Mouse (Mus musculus) adrenal gland, adult 10 weeks (tissue): ENCODE measurements around the gene Faf2. TPM values are rescaled to one million over a fixed set of nuclear protein-coding genes. Genes with fewer than 3 reads are reported as not detected.

Source experiments
- polyA plus RNA-seq: library from polyadenylated mRNA; stranded (reverse); fragments of 350-450 nt; fragmentation: Illumina TruSeq; extraction: RNeasy Lipid Tissue Mini Kit (QIAGEN cat#74804); gene quantifications from one replicate; pipeline ENCODE4 v1.2.3, GENCODE M21; 2014; ENCODE audit warnings: low read depth, low replicate concordance

Gene Faf2
- polyA plus RNA-seq, result 49.5 TPM

DNA sequence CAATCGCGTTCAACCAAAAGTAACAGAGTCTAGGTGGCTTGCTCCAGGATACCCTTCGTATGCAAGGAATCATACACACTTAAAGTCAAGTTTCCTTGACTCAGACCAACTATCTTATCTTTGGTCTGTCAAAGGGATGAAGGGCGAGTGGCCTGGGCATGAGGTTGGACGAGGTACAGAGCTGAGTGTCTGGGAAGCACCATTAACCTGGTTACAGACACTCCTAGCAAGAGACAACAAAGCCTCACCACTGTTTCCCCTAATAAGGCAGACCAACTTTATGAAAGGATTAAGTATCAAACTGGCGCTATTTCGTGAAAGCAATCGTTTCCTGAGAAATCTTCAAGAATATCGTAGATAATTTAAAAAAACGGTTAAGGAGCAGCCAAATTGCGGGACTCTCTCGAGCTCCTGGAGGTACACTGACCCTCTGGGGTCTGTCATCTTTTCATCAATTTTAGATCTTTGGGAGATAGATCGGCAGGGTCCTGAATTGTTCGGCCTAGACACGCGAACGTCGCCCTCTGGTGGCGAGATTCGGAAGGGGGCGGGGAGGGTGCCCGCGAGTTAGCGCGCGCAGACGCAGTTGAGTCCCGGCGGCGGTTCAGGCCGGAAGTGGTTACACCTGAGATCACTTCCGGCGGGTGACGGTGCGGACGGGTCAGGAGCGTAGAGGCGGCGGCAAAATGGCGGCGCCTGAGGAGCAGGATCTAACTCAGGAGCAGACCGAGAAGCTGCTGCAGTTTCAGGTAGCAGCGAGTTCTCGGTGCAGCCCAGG is at the start of gene Faf2:
TSS of gene Faf2 (plus strand) at position 630 of the 778 bp plus-strand sequence.

DNA sequence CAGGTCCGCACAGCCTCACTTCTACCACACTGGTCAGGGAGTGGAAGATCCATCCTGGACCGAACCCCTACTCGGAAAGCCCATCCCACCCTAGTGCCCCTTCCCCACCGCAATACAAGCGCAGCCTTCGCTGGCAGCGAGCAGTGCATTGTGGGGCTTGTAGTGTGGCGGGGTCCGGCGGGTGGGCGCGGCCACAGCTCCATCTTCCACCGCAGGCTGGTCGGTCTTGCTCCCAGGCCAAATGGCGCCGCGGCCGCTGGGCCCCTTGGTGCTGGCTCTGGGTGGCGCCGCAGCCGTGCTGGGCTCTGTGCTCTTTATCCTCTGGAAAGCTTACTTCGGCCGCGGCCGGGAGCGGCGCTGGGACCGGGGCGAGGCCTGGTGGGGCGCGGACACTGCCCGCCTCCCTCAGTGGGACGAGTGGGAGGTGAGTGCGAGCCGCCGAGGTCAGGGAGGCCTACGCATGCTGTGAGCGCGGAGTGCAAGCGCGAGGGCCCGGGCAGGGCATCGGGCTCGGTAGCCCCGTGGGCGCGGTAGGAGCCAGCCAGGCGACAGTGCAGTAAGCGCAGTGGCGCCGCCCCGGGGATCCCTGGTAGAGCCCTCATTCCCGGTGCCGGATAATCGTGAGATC is 46.6 kb upstream of the Faf2 start, which contains the start of gene Arl10:
TSS of gene Arl10 (plus strand) at position 162 of the 628 bp plus-strand sequence.

DNA sequence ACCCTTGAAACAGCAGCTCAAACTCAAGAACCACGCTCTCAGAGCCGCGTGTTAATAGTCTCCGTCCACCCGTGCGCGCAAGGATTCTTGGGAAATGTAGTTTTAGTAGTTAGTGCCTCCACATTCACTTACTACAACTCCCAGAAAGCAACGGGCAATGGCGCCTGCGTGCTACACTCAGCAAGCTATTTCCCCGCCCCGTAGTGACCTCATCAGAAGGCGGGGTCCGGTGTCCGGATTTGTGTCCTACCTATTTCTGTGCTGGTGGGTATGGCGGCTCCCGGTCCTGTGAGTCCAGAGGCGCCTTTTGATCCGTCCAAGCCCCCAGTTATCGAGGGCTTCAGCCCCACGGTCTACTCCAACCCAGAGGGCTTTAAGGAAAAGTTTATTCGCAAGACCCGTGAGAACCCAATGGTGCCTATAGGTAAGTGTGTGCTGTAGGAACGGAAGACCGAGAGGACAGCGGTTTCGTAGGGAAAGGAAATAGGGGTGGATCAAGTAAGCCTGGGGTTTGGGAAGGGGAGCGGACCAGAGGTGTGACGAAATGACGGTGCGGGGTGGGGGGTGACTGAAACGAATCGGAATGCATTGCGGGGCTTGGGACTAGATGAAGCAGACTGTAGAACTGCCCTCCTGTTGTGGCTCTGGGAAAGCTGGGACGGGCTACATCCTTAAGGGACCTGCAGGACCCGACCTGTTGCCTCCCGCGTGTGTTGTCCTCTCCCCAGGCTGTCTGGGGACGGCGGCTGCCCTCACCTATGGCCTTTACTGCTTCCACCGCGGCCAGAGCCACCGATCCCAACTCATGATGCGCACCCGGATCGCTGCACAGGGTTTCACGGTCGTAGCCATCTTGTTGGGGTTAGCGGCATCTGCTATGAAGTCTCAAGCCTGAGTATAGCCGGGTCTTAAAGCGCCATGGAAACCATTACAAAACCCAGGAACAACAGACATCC is 31.3 kb upstream of the Faf2 start, which contains the start of the genes Nop16 and Higd2a:
TSS of gene Nop16 (minus strand) at position 95 of the 956 bp plus-strand sequence.
TSS of gene Higd2a (plus strand) at position 212 of the 956 bp plus-strand sequence.

DNA sequence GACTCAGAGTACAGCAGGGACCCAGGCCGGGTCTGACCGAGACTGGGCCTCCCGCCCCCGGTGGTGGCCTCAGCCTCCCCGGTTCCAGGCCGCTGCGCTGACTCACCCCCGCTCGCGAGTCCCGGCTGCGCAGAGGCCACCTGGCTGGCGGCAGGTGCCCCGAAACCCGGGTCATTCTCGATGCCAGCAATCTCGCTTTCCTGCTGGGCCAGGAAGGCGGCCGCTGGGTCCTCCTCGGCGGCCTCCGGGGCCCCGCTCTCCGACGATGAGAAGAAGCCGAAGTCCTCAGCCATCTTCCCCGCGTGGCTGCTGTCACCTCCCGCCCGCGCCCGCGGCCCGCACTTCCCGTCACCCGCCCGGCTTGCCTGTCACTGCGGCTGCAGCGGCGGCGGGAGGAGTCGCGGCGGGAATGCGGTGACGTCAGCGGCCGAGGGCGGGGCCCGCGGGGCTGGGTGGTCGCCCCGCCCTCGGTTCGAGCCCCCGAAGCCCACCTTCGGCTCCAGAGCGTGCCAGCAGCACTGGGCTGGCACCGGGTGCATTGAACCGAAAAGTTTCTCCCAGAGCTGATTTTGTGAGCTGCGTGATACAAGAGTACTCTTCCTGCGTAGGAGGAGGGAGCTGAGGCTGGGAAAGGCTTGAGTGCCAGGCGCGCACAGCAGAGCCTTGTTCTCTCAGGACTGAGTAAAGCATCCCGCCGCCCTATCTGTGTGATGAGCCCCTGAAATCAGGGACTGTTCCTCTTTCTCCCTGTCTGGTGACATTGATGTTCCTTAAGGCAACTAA is 10.4 kb upstream of the Faf2 start, which contains the start of gene Cltb:
TSS of gene Cltb (minus strand) at position 373 of the 783 bp plus-strand sequence.

GRCm38 (mm10) chr13:54693558-54694347 is 72.2 kb downstream of the Faf2 start, which contains the start of gene Rnf44:
Gene Rnf44 (minus strand): TSS chr13:54693907.

GRCm38 (mm10) chr13:54701243-54701642 is 79.7 kb downstream of the Faf2 start, which contains the start of gene Cdhr2:
Gene Cdhr2 (plus strand): TSS chr13:54701461.

Other genes with a start within 250 kb of the Faf2 start
- gene Thoc3, start 152.9 kb upstream of the Faf2 start, polyA plus RNA-seq, result 10.6 TPM
- gene Simc1, start 118.0 kb upstream of the Faf2 start, polyA plus RNA-seq, result 24.1 TPM
- 191 TPM for gene 4833439L19Rik, start 56.3 kb upstream of the Faf2 start, polyA plus RNA-seq
- 12.9 TPM for gene Arl10, start 46.8 kb upstream of the Faf2 start, polyA plus RNA-seq
- gene Nop16, start 31.7 kb upstream of the Faf2 start, polyA plus RNA-seq, result 22.6 TPM
- gene Higd2a, start 31.6 kb upstream of the Faf2 start, polyA plus RNA-seq, result 25.3 TPM
- 13.5 TPM for gene Cltb, start 10.4 kb upstream of the Faf2 start, polyA plus RNA-seq
- 32.8 TPM for gene Rnf44, start 72.1 kb downstream of the Faf2 start, polyA plus RNA-seq
- gene Cdhr2, start 79.7 kb downstream of the Faf2 start, polyA plus RNA-seq, result not detected
- gene Gprin1, start 128.1 kb downstream of the Faf2 start, polyA plus RNA-seq, result 0.87 TPM
- not detected for gene Sncb, start 144.8 kb downstream of the Faf2 start, polyA plus RNA-seq
- gene Eif4e1b, start 162.2 kb downstream of the Faf2 start, polyA plus RNA-seq, result not detected
- 4.6 TPM for gene Tspan17, start 167.6 kb downstream of the Faf2 start, polyA plus RNA-seq